Mouse (Mus musculus) limb, embryonic 13.5 days (tissue): ENCODE data around the gene Gm20388. TPM values are rescaled to one million over a fixed set of nuclear protein-coding genes. Genes with fewer than 3 reads are reported as not detected.

Experiments used
- ATAC-seq: fragments of 200-750 bp; cut with Nextera tagmentation; 2 replicates; pipeline ENCODE4 v1.8.0; 2017; ENCODE audit warnings: low read depth, moderate number of reproducible peaks, moderate TSS enrichment; ENCODE audit not compliant: low FRiP score
- H3K27ac ChIP-seq: fragments of 300-500 bp; sonication (generic); 2 replicates; pipeline ENCODE4 v1.5.1; 2015; ENCODE audit warnings: inconsistent platforms, mild to moderate bottlenecking, moderate library complexity
- H3K27me3 ChIP-seq: fragments of 300-500 bp; sonication (generic); 2 replicates; pipeline ENCODE4 v1.6.1; 2015; ENCODE audit warnings: mild to moderate bottlenecking, inconsistent platforms
- H3K36me3 ChIP-seq: fragments of 300-500 bp; sonication (generic); 2 replicates; pipeline ENCODE4 v1.6.1; 2015; ENCODE audit warnings: inconsistent platforms, mild to moderate bottlenecking, moderate library complexity
- H3K4me1 ChIP-seq: fragments of 300-500 bp; sonication (generic); 2 replicates; pipeline ENCODE4 v1.6.1; 2015; ENCODE audit warnings: inconsistent platforms
- H3K4me2 ChIP-seq: fragments of 300-500 bp; sonication (generic); replicated peaks from 2 replicates; pipeline ENCODE4 v1.6.1; 2015; ENCODE audit warnings: inconsistent platforms, mild to moderate bottlenecking, moderate library complexity
- H3K4me3 ChIP-seq: fragments of 300-500 bp; sonication (generic); 2 replicates; pipeline ENCODE4 v1.5.1; 2015; ENCODE audit warnings: moderate library complexity, mild to moderate bottlenecking, inconsistent platforms
- H3K9ac ChIP-seq: fragments of 300-500 bp; sonication (generic); 2 replicates; pipeline ENCODE4 v1.6.1; 2015; ENCODE audit warnings: mild to moderate bottlenecking, inconsistent platforms
- H3K9me3 ChIP-seq: fragments of 300-500 bp; sonication (generic); 2 replicates; pipeline ENCODE4 v1.6.1; 2016; ENCODE audit warnings: inconsistent platforms
- WGBS: fragments of 180-500 bp; shearing (Covaris S2); methylation state at CpG from one replicate; pipeline ENCODE4 v1.1.7; 2015; 5-methylcytosine and 5-hydroxymethylcytosine counted together
- polyA plus RNA-seq: library from polyadenylated mRNA; unstranded; fragments of >200 nt; fragmentation: Nextera tagmentation; extraction: Ambion mirVana; gene quantifications from 2 replicates; pipeline ENCODE4 v1.2.1, GENCODE M21; 2015

The Gm20388 gene
- polyA plus RNA-seq, 1 experiment from 2014 or later, result 7.1 TPM

DNA sequence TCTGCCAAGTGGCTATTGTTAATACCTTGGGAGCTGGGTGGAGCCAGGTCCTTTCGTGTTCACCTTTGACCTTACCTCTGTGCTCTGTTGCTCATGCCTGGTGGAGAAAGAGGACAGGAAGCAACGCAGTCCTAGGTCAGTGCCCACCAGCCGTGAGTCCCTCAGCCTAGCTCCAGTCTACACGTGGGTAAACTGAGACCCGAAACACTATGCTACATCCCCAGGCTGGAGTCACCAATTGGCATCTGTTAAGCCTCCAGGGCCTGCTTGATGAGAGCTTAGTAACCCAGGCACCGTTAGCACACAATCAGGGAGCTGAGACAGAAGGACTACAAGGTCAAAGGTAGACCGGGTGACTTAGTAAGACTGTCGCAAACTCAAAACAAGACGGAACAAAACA is 1087.3 kb downstream of the Gm20388 start:
- H3K9ac ChIP-seq, result no peak overlapping the region
- 82% methylated on average over 9 of the region's 9 CpGs for WGBS
- peaks cover 77% of the 10 kb centered on the region for H3K27me3 ChIP-seq

DNA sequence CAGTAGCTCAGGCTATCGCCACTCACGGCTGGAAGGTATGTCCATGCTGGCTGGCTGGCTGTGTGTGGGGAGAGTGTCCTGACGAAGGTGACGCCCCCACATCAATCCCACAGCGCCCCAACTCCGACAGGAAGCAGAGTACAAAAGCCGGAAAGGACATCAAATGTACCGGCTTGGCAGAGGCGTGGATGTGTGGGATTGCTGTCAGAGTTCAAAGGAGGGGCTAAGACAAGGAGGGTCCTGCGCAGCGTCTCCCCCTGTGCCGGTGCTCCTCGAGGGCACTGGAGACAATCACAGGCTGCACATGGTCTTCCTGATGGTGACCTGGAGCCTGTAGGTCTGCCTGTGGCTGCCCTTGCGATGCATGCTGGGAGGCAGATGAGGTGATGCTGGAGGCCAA is 1088.3 kb downstream of the Gm20388 start:
- H3K27ac ChIP-seq, result no peak overlapping the region
- ATAC-seq, result no peak
- H3K9me3 ChIP-seq, result no peaks in the 10 kb centered on the region
- no peak overlapping the region for H3K9ac ChIP-seq
- peaks cover 77% of the 10 kb centered on the region for H3K27me3 ChIP-seq
- H3K36me3 ChIP-seq, result no peaks in the 10 kb centered on the region
- no peak overlapping the region for H3K4me2 ChIP-seq
- H3K4me3 ChIP-seq, result no peak overlapping the region
- WGBS, result 38% methylated on average over 14 of the region's 14 CpGs
- H3K4me1 ChIP-seq, result peaks cover 11% of the 10 kb centered on the region

More for the DNA sequence above, 1087.3 kb downstream of the Gm20388 start:
- ATAC-seq, result no peak
- no peaks in the 10 kb centered on the region for H3K36me3 ChIP-seq
- no peaks in the 10 kb centered on the region for H3K9me3 ChIP-seq
- peaks cover 9% of the 10 kb centered on the region for H3K4me1 ChIP-seq
- no peak overlapping the region for H3K4me2 ChIP-seq
- H3K4me3 ChIP-seq, result no peak overlapping the region
- H3K27ac ChIP-seq, result no peak overlapping the region

- Histone ChIP-seq H3K9ac (no peak overlapping the region), H3K4me1 (peaks cover 7% of the 10 kb centered on the region), H3K36me3 (no peaks in the 10 kb centered on the region), H3K9me3 (0 out of 2 replicates have a peak, but pooled peaks cover 4% of the 10 kb centered on the region), H3K27ac (no peak overlapping the region), H3K4me2 (no peak overlapping the region), H3K27me3 (peaks cover 51% of the 10 kb centered on the region), H3K4me3 (no peak overlapping the region)
- ATAC-seq, result no peak
- 50% methylated on average over 12 of the region's 12 CpGs for WGBS
Measured at GRCm38 (mm10) chr8:121001951-121002350, 1091.3 kb downstream of the Gm20388 start.

DNA sequence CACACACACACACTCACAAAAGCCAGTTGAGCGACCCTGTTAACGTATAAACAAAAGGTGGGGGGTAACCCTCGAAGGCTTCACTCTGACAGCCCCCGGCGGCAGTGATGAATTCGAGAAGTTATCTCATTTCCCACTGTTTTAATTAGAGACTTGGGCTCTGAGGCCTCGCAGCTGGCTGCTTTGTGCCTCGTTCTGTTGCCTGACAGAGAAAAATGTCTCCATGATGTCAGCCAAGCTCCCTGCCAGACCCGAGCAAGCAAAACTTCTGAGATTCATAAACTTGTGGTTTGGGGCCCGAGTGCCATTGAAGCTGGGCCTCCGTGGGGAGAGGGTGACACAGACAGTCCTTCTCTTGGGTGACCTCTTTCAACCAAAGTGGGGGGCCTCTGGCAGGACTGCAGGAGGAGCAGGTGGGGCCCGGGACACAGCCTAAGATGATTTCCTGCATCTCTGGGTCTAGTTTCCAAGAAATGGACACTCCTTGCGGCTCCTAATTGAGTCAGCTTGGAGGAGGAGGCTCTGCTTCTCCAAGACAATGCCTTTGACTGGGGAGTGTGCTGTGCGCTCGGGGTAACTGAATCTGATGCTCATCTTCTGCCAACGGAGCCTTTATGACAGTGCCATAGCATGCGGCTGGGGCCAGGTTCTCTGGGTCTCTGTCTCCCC is 1092.4 kb downstream of the Gm20388 start:
- H3K27ac ChIP-seq, result no peak overlapping the region
- H3K27me3 ChIP-seq, result peaks cover 42% of the 10 kb centered on the region
- H3K9me3 ChIP-seq, result 0 out of 2 replicates have a peak, but pooled peaks cover 6% of the 10 kb centered on the region
- no peak overlapping the region for H3K4me3 ChIP-seq
- H3K9ac ChIP-seq, result no peak overlapping the region
- H3K4me2 ChIP-seq, result no peak overlapping the region
- no peaks in the 10 kb centered on the region for H3K36me3 ChIP-seq
- 40% methylated on average over 17 of the region's 17 CpGs for WGBS
- H3K4me1 ChIP-seq, result 0 out of 2 replicates have a peak, but pooled peaks cover 4% of the 10 kb centered on the region
- no peak for ATAC-seq

- no peak overlapping the region for H3K4me3 ChIP-seq
- H3K27me3 ChIP-seq, result peaks cover 43% of the 10 kb centered on the region
- H3K36me3 ChIP-seq, result no peaks in the 10 kb centered on the region
- H3K9me3 ChIP-seq, result 0 out of 2 replicates have a peak, but pooled peaks cover 6% of the 10 kb centered on the region
- H3K9ac ChIP-seq, result no peak overlapping the region
- 0 out of 2 replicates have a peak, but pooled peaks cover 4% of the 10 kb centered on the region for H3K4me1 ChIP-seq
- H3K4me2 ChIP-seq, result no peak overlapping the region
- 30% methylated on average over 2 of the region's 2 CpGs for WGBS
- ATAC-seq, result no peak
- no peak overlapping the region for H3K27ac ChIP-seq
Measured at GRCm38 (mm10) chr8:121003639-121004038, 1093.0 kb downstream of the Gm20388 start.

- no peak overlapping the region for H3K9ac ChIP-seq
Measured at GRCm38 (mm10) chr8:121013318-121013717, 1102.7 kb downstream of the Gm20388 start.

DNA sequence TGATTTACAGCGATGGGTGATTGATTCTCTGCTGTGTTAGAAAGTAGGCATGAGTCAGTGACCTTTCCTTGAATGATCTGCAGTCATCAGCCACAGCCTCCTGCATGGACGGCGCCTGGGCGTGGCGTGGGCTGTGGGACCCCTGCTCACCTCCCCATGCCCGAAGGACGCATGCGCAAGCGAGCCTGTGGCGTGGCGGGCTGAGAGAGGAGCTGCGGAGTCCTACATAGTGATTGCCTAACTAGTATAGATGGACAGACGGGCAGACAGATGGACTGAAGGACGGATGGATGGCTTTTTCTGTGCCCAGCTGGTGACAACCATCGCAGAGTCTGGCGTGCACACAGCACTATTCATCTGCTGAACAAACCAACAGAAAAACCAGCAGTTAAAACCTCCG is 1106.0 kb downstream of the Gm20388 start:
- Histone ChIP-seq H3K27me3 (peaks cover 85% of the 10 kb centered on the region), H3K36me3 (no peaks in the 10 kb centered on the region), H3K4me3 (no peak overlapping the region), H3K9ac (no peak overlapping the region), H3K27ac (no peak overlapping the region), H3K4me2 (no peak overlapping the region), H3K9me3 (0 out of 2 replicates have a peak, but pooled peaks cover 4% of the 10 kb centered on the region), H3K4me1 (peaks cover 7% of the 10 kb centered on the region)
- ATAC-seq, result no peak
- 75% methylated on average over 17 of the region's 17 CpGs for WGBS

More at GRCm38 (mm10) chr8:121013318-121013717, 1102.7 kb downstream of the Gm20388 start:
- Histone ChIP-seq H3K36me3 (no peaks in the 10 kb centered on the region), H3K4me2 (no peak overlapping the region), H3K4me1 (no peaks in the 10 kb centered on the region), H3K9me3 (no peaks in the 10 kb centered on the region), H3K27me3 (peaks cover 89% of the 10 kb centered on the region), H3K27ac (no peak overlapping the region), H3K4me3 (no peak overlapping the region)
- no peak for ATAC-seq
- WGBS, result 60% methylated on average over 6 of the region's 6 CpGs

DNA sequence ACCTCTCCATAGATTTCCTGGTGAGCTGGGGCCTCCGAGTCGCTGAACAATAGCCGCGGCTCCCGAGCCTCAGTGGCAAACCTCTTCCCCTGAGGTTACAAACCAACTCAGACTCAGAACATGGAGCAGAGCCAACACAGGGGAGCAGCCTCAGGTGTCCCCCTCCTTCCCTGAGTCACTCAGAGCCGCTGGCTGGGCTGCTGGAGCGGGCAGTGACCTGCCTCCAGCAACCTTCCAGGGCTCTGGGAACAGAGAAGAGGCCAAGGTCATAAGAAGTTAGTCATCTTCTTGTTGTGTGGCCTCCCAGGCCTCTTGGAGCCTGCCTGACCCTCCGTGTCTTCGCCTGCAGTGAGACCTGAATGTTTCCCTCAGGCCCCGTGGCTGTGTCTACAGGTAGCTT is 1107.6 kb downstream of the Gm20388 start:
- H3K9ac ChIP-seq, result no peak overlapping the region
- peaks cover 13% of the 10 kb centered on the region for H3K4me1 ChIP-seq
- no peak overlapping the region for H3K27ac ChIP-seq
- H3K9me3 ChIP-seq, result 0 out of 2 replicates have a peak, but pooled peaks cover 4% of the 10 kb centered on the region
- no peak overlapping the region for H3K4me3 ChIP-seq
- peaks cover 84% of the 10 kb centered on the region for H3K27me3 ChIP-seq
- WGBS, result 84% methylated on average over 10 of the region's 10 CpGs
- no peaks in the 10 kb centered on the region for H3K36me3 ChIP-seq
- ATAC-seq, result no peak
- no peak overlapping the region for H3K4me2 ChIP-seq

DNA sequence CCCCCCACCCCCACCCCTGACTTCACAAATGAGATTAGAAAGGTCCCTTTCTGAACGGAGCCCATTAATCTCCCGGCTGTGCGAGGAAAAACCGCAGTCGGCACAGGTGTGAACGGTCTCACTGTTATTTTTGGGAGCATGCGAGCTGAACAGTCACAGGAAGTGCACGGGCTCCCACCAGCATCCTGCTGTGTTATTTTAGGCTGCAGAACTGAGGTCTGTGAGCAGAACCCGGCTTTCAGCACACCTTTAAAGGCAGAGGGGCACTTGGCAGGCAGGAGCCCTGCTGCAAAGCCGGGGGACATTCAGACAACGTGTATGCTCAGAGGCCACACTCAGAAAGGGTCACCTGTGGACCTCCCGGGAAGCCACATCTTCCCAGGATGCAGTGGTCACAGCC is 1110.8 kb downstream of the Gm20388 start:
- H3K9ac ChIP-seq, result no peak overlapping the region
- no peaks in the 10 kb centered on the region for H3K36me3 ChIP-seq
- H3K4me1 ChIP-seq, result peaks cover 21% of the 10 kb centered on the region
- H3K27me3 ChIP-seq, result peaks cover 92% of the 10 kb centered on the region
- no peak overlapping the region for H3K4me3 ChIP-seq
- H3K4me2 ChIP-seq, result no peak overlapping the region
- ATAC-seq, result no peak
- H3K9me3 ChIP-seq, result 0 out of 2 replicates have a peak, but pooled peaks cover 4% of the 10 kb centered on the region
- WGBS, result 36% methylated on average over 12 of the region's 12 CpGs
- H3K27ac ChIP-seq, result no peak overlapping the region

GRCm38 (mm10) chr8:121023003-121023402 is 1112.4 kb downstream of the Gm20388 start:
- WGBS, result 91% methylated on average over 4 of the region's 4 CpGs
- Histone ChIP-seq H3K27me3 (peaks cover 90% of the 10 kb centered on the region), H3K9me3 (0 out of 2 replicates have a peak, but pooled peaks cover 4% of the 10 kb centered on the region), H3K27ac (no peak overlapping the region), H3K36me3 (no peaks in the 10 kb centered on the region), H3K4me2 (no peak overlapping the region), H3K4me1 (peaks cover 27% of the 10 kb centered on the region), H3K9ac (no peak overlapping the region), H3K4me3 (no peak overlapping the region)
- no peak for ATAC-seq

GRCm38 (mm10) chr8:121023736-121024135 is 1113.1 kb downstream of the Gm20388 start:
- H3K9me3 ChIP-seq, result 0 out of 2 replicates have a peak, but pooled peaks cover 4% of the 10 kb centered on the region
- no peaks in the 10 kb centered on the region for H3K36me3 ChIP-seq
- H3K4me1 ChIP-seq, result peaks cover 29% of the 10 kb centered on the region
- peaks cover 82% of the 10 kb centered on the region for H3K27me3 ChIP-seq
- H3K27ac ChIP-seq, result no peak overlapping the region
- H3K9ac ChIP-seq, result no peak overlapping the region
- 14% methylated on average over 18 of the region's 18 CpGs for WGBS
- H3K4me3 ChIP-seq, result no peak overlapping the region
- no peak overlapping the region for H3K4me2 ChIP-seq
- no peak for ATAC-seq

GRCm38 (mm10) chr8:121025486-121025885 is 1114.8 kb downstream of the Gm20388 start:
- no peak for ATAC-seq
- H3K4me2 ChIP-seq, result no peak overlapping the region
- H3K27me3 ChIP-seq, result peaks cover 82% of the 10 kb centered on the region
- H3K9me3 ChIP-seq, result no peaks in the 10 kb centered on the region
- WGBS, result 60% methylated on average over 5 of the region's 5 CpGs
- H3K4me3 ChIP-seq, result no peak overlapping the region
- H3K27ac ChIP-seq, result no peak overlapping the region
- H3K9ac ChIP-seq, result no peak overlapping the region
- H3K36me3 ChIP-seq, result no peaks in the 10 kb centered on the region
- H3K4me1 ChIP-seq, result peaks cover 32% of the 10 kb centered on the region
